Mouse (Mus musculus) midbrain, embryonic 13.5 days (tissue): ENCODE measurements around the gene Pmel. TPM values are rescaled to one million over a fixed set of nuclear protein-coding genes. Genes with fewer than 3 reads are reported as not detected.

Experiments used
- ATAC-seq: fragments of 200-750 bp; cut with Nextera tagmentation; 2 replicates; pipeline ENCODE4 v1.8.0; 2017; ENCODE audit warnings: mild to moderate bottlenecking, moderate TSS enrichment, moderate library complexity
- H3K27ac ChIP-seq: fragments of 300-500 bp; sonication (generic); 2 replicates; pipeline ENCODE4 v1.5.1; 2015; ENCODE audit warnings: inconsistent platforms, mild to moderate bottlenecking, moderate library complexity
- H3K27me3 ChIP-seq: fragments of 300-500 bp; sonication (generic); 2 replicates; pipeline ENCODE4 v1.6.1; 2015; ENCODE audit warnings: mild to moderate bottlenecking, inconsistent platforms
- H3K36me3 ChIP-seq: fragments of 300-500 bp; sonication (generic); 2 replicates; pipeline ENCODE4 v1.6.1; 2015; ENCODE audit warnings: mild to moderate bottlenecking, inconsistent platforms
- H3K4me1 ChIP-seq: fragments of 300-500 bp; sonication (generic); replicated peaks from 2 replicates; pipeline ENCODE4 v1.6.1; 2015; ENCODE audit warnings: inconsistent platforms
- H3K4me2 ChIP-seq: fragments of 300-500 bp; sonication (generic); replicated peaks from 2 replicates; pipeline ENCODE4 v1.6.1; 2015; ENCODE audit warnings: moderate library complexity, mild to moderate bottlenecking, inconsistent platforms
- H3K4me3 ChIP-seq: fragments of 300-500 bp; sonication (generic); replicated peaks from 2 replicates; pipeline ENCODE4 v1.5.1; 2015; ENCODE audit warnings: mild to moderate bottlenecking, inconsistent platforms
- H3K9ac ChIP-seq: fragments of 300-500 bp; sonication (generic); replicated peaks from 2 replicates; pipeline ENCODE4 v1.6.1; 2015; ENCODE audit warnings: mild to moderate bottlenecking, inconsistent platforms
- H3K9me3 ChIP-seq: fragments of 300-500 bp; sonication (generic); 2 replicates; pipeline ENCODE4 v1.6.1; 2016; ENCODE audit warnings: mild to moderate bottlenecking, inconsistent platforms
- WGBS: fragments of 180-500 bp; shearing (Covaris S2); methylation state at CpG from one replicate; pipeline ENCODE4 v1.1.7; 2015; 5-methylcytosine and 5-hydroxymethylcytosine counted together
- polyA plus RNA-seq: library from polyadenylated mRNA; unstranded; fragments of >200 nt; fragmentation: Nextera tagmentation; extraction: Ambion mirVana; gene quantifications from 2 replicates; pipeline ENCODE4 v1.2.1, GENCODE M21; 2015

Pmel gene
- polyA plus RNA-seq, 1 experiment from 2014 or later, result 0.09 TPM

- WGBS, result 14% methylated on average over 8 of the region's 8 CpGs
- ATAC-seq, result no peak
- H3K27me3 ChIP-seq, result peaks cover 60% of the 10 kb centered on the region
These were observed 40.2 kb downstream of the Pmel start for GRCm38 (mm10) chr10:128744211-128744610.

GRCm38 (mm10) chr10:128744680-128745601, 40.9 kb downstream of the Pmel start, which contains the start of gene Dgka:
Dgka (minus strand) TSS chr10:128744855.
- Histone ChIP-seq H3K9ac (peak within 1 kb of the TSS; percentile 71), H3K4me2 (peak within 1 kb of the TSS; percentile 85), H3K4me1 (peaks cover 36% of the 10 kb centered on the region), H3K27me3 (peaks cover 60% of the 10 kb centered on the region), H3K9me3 (no peaks in the 10 kb centered on the region), H3K36me3 (no peaks in the 10 kb centered on the region), H3K4me3 (peak within 1 kb of the TSS; percentile 53), H3K27ac (no peak within 1 kb of the TSS)
- no peak for ATAC-seq
- WGBS, result 23% methylated on average over 18 of the region's 18 CpGs

More at GRCm38 (mm10) chr10:128744211-128744610, 40.2 kb downstream of the Pmel start:
- peaks cover 29% of the 10 kb centered on the region for H3K4me1 ChIP-seq
- no peaks in the 10 kb centered on the region for H3K36me3 ChIP-seq
- H3K4me3 ChIP-seq, result peak overlapping the region; percentile 53
- H3K9me3 ChIP-seq, result no peaks in the 10 kb centered on the region
- peak overlapping the region; percentile 71 for H3K9ac ChIP-seq
- no peak overlapping the region for H3K27ac ChIP-seq
- H3K4me2 ChIP-seq, result peak overlapping the region; percentile 85

- no peak overlapping the region for H3K4me2 ChIP-seq
- peaks cover 45% of the 10 kb centered on the region for H3K4me1 ChIP-seq
- no peak overlapping the region for H3K9ac ChIP-seq
- no peak overlapping the region for H3K4me3 ChIP-seq
- H3K9me3 ChIP-seq, result no peaks in the 10 kb centered on the region
- no peak for ATAC-seq
- WGBS, result 96% methylated on average over 10 of the region's 10 CpGs
- no peaks in the 10 kb centered on the region for H3K36me3 ChIP-seq
- peaks cover 55% of the 10 kb centered on the region for H3K27me3 ChIP-seq
- H3K27ac ChIP-seq, result no peak overlapping the region
These were observed 42.1 kb downstream of the Pmel start for GRCm38 (mm10) chr10:128745946-128746613.

- WGBS, result 43% methylated on average over 9 of the region's 9 CpGs
These were observed 43.1 kb downstream of the Pmel start for GRCm38 (mm10) chr10:128746972-128747645.

DNA sequence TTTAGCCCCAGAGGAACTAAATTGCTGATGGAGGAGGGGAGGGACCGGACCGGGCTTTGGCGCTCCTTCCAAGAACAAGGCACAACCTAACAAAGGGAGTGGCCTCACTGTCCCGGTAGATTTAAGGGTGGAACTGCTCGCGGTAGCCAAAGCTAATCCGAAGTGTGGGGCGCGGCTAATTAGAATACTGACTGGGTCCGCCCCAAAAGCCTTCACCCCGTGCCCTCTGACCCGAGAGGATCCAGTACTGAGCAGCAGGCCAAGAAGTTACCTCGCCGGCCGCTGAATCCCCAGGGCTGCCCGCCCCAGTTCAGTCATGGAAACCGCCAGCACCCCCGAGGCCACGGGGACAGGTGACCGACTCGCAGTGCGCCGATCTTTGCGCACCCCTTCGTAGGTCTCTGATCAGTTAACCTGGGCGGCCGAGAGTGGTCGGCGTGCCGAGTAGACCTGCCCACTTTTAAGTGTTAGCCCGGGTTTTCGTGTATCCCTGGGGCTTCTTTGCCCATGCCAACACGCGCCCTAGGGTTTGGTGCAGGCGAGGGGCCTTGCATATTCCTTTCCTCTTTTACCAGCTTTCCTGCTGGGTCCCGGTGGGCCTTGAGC, 43.8 kb downstream of the Pmel start, which contains the start of gene Pym1:
Pym1 (plus strand) TSS at position 244 of the 606 bp plus-strand sequence.
- WGBS, result under 1% methylated on average over 36 of the region's 36 CpGs
- peak; percentile 68 for ATAC-seq

More at GRCm38 (mm10) chr10:128746972-128747645, 43.1 kb downstream of the Pmel start:
- no peaks in the 10 kb centered on the region for H3K36me3 ChIP-seq
- peak overlapping the region; percentile 78 for H3K4me3 ChIP-seq
- peaks cover 46% of the 10 kb centered on the region for H3K4me1 ChIP-seq
- peak overlapping the region; percentile 79 for H3K9ac ChIP-seq
- no peak for ATAC-seq
- H3K27ac ChIP-seq, result peak overlapping the region; percentile 90
- peak overlapping the region; percentile 93 for H3K4me2 ChIP-seq
- H3K9me3 ChIP-seq, result no peaks in the 10 kb centered on the region
- peaks cover 45% of the 10 kb centered on the region for H3K27me3 ChIP-seq

DNA sequence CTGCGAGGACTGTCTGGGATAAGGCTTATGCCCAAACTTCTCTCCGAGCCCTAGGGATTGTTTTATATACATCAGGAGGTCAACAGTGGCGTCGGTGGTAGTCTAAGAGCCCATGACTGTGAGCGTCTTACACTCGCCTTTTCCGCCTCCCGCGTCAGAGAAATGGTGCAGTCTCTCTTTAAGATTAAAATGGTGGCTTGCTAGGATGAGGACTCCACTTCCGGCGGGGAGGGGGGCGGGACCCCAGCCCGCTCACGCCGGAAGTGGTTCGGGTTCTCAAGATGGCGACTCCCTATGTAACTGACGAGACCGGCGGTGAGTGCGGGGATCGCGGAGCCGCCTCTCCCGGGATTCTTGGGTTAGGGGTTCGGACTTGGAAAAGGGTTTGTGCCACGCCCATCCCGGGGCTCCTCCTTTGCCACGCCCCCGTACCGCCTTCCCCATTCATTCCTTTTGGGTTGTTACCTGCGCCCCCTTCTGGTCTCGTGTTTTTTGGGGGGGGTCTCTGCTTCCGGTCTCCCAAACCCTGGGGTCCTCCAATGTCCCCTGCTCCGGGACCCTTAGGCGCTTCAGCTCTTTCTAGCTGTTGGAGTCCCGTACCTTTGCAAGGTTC, 44.4 kb downstream of the Pmel start:
- Histone ChIP-seq H3K9me3 (no peaks in the 10 kb centered on the region), H3K36me3 (peaks cover 9% of the 10 kb centered on the region), H3K4me1 (peaks cover 41% of the 10 kb centered on the region), H3K9ac (peak overlapping the region; percentile 79), H3K4me2 (peak overlapping the region; percentile 93), H3K4me3 (peak overlapping the region; percentile 78), H3K27me3 (peaks cover 32% of the 10 kb centered on the region), H3K27ac (peak overlapping the region; percentile 90)
- ATAC-seq, result peak; percentile 95
- under 1% methylated on average over 37 of the region's 37 CpGs for WGBS

More for the DNA sequence above, 43.8 kb downstream of the Pmel start, which contains the start of gene Pym1:
- Histone ChIP-seq H3K27me3 (peaks cover 39% of the 10 kb centered on the region), H3K27ac (peak within 1 kb of the TSS; percentile 90), H3K4me3 (peak within 1 kb of the TSS; percentile 78), H3K36me3 (peaks cover 6% of the 10 kb centered on the region), H3K4me2 (peak within 1 kb of the TSS; percentile 93), H3K9ac (peak within 1 kb of the TSS; percentile 79), H3K9me3 (no peaks in the 10 kb centered on the region), H3K4me1 (peaks cover 46% of the 10 kb centered on the region)

Other genes starting within 250 kb of the Pmel start
- 200 and 212 TPM in 2 replicates for gene Smarcc2, start 244.9 kb upstream of the Pmel start, polyA plus RNA-seq
- gene Myl6, start 210.1 kb upstream of the Pmel start, polyA plus RNA-seq, result 836 and 885 TPM in 2 replicates
- 3.4 and 4.3 TPM in 2 replicates for gene Myl6b, start 205.5 kb upstream of the Pmel start, polyA plus RNA-seq
- 11.6 and 13.7 TPM in 2 replicates for gene Esyt1, start 178.3 kb upstream of the Pmel start, polyA plus RNA-seq
- 23.3 and 24.2 TPM in 2 replicates for gene Zc3h10, start 156.4 kb upstream of the Pmel start, polyA plus RNA-seq
- 2,545 and 2,595 TPM in 2 replicates for gene Rpl41, start 154.9 kb upstream of the Pmel start, polyA plus RNA-seq
- 139 TPM in 2 replicates for gene Pa2g4, start 138.2 kb upstream of the Pmel start, polyA plus RNA-seq
- gene Erbb3, start 114.5 kb upstream of the Pmel start, polyA plus RNA-seq, result 0.13 and 0.19 TPM in 2 replicates
- 461 and 477 TPM in 2 replicates for gene Rps26, start 77.4 kb upstream of the Pmel start, polyA plus RNA-seq
- gene Ikzf4, start 58.2 kb upstream of the Pmel start, polyA plus RNA-seq, result 16.5 and 17.0 TPM in 2 replicates
- gene Suox, start 30.1 kb upstream of the Pmel start, polyA plus RNA-seq, result 13.0 and 13.7 TPM in 2 replicates
- 106 and 107 TPM in 2 replicates for gene Rab5b, start 7.9 kb upstream of the Pmel start, polyA plus RNA-seq
- 36.2 TPM in 2 replicates for gene Cdk2, start 836 bp downstream of the Pmel start, polyA plus RNA-seq
- 5.0 TPM in 2 replicates for gene Dgka, start 40.7 kb downstream of the Pmel start, polyA plus RNA-seq
- gene Pym1, start 43.7 kb downstream of the Pmel start, polyA plus RNA-seq, result 50.6 and 51.8 TPM in 2 replicates
- gene Mmp19, start 86.7 kb downstream of the Pmel start, polyA plus RNA-seq, result 0.32 and 0.48 TPM in 2 replicates
- 54.1 and 56.3 TPM in 2 replicates for gene Dnajc14, start 99.9 kb downstream of the Pmel start, polyA plus RNA-seq
- gene Tmem198b, start 100.2 kb downstream of the Pmel start, polyA plus RNA-seq, result 17.4 and 17.5 TPM in 2 replicates
- 203 and 209 TPM in 2 replicates for gene Sarnp, start 113.1 kb downstream of the Pmel start, polyA plus RNA-seq
- 29.3 and 31.3 TPM in 2 replicates for gene Ormdl2, start 117.5 kb downstream of the Pmel start, polyA plus RNA-seq
- 11.2 and 11.7 TPM in 2 replicates for gene Gdf11, start 187.5 kb downstream of the Pmel start, polyA plus RNA-seq
- 127 and 141 TPM in 2 replicates for gene Cd63, start 196.8 kb downstream of the Pmel start, polyA plus RNA-seq
- gene Rdh5, start 218.7 kb downstream of the Pmel start, polyA plus RNA-seq, result 14.8 and 20.9 TPM in 2 replicates
- 266 and 289 TPM in 2 replicates for gene Bloc1s1, start 219.8 kb downstream of the Pmel start, polyA plus RNA-seq
- gene Itga7, start 229.6 kb downstream of the Pmel start, polyA plus RNA-seq, result 1.7 and 2.5 TPM in 2 replicates